In the genomic region with DNA sequence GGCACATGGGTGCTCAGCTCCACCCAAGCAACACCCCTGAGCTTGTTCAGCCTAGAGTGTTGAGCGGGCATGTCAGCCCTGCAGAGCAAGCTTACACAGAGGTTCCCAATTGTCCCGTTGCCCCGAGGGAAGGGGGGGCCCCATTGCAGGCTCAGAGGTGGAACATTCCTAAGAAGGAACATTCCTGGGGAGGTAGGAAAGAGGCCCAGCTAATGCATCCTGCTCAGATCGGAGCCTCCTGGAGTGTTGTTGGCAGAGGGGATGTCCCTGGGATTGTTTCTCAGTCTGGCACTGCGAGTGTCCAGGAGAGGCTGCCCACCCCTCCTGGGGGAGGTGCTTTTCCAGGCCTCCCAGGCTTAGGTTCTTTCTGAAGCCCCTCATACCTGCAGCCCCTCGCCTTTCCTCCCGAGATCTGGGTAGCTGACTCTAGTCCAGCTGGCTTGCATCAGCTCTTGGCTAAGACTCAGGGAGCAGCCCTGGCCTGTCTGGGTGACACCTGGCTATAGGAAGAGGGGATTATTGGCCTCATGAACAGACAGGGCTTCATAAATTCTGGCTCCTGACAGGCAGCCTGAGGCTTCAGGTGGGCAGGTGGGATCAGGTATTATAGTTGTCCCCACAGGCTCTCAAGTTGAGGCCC, we compare ENCODE assay signal across 17 mouse cellular contexts. TPM values are rescaled to one million over a fixed set of nuclear protein-coding genes. Genes with fewer than 3 reads are reported as not detected.
DNase-seq lines count a peak whose midpoint lies in the region; ATAC-seq and TF ChIP-seq lines count a peak whose summit lies in the region.
"Had no signal": no experiment of that assay in that cellular context is flagged by ENCODE, and none has a peak within 500 bp of the region (broad histone marks: within the 10 kb centered on the region; RNA-seq: fewer than 3 reads in every experiment).

No protein-coding gene starts in this region.

- POLR2A ChIA-PET in Patski (lab: Charles Lee), result no interaction called here

- DNase-seq in cerebellum, postnatal 4 days (ENCODE audit: low spot score in 2 of 2), result no peak
- DNase-seq in Patski (ENCODE audit: low read depth, low spot score), result no peak
- DNase-seq in cerebellum, postnatal 10 days, result peak; percentile 80 to 82
- peak; percentile 54 for DNase-seq in fat pad, adult 2 months (ENCODE audit: extremely low read depth, low read depth, low spot score)
- no peak for DNase-seq in ovary, postnatal 14 days (ENCODE audit: low spot score)
- DNase-seq: adrenal gland, postnatal 14 days; heart, adult 18-20 months; kidney, postnatal 10 days; lung, adult 18-20 months; lung, postnatal 4 days; retina, postnatal 1 day; thymus, postnatal 14 days had no signal

- in situ Hi-C loops in Patski (cut with MboI; ENCODE audit: low pct_unique_long_range_greater_than_20kb), result no loop called here

- TF ChIP-seq CTCF in Patski (IDR thresholded peaks at IDR 0.05), result no peak

- peaks cover 24% of the 10 kb centered on the region for H3K4me1 ChIP-seq in kidney, embryonic 15.5 days

- H3K4me2 ChIP-seq in kidney, embryonic 15.5 days, result no peak overlapping the region
- H3K4me2 ChIP-seq: forebrain, embryonic 13.5 days; midbrain, embryonic 11.5 days had no signal

- ATAC-seq in cerebellum, adult (ENCODE audit: insufficient number of reproducible peaks, low FRiP score, low TSS enrichment), result 0 out of 2 replicates have a peak, but pooled peaks have one; percentile 26
- peak; percentile 38 for ATAC-seq in Patski
- no peak for ATAC-seq in inflammation-experienced regulatory T-cells, adult 6 months
- ATAC-seq in kidney, embryonic 15.5 days (replicated peaks; ENCODE audit: low FRiP score), result no peak
- ATAC-seq: forebrain, embryonic 13.5 days had no signal

- H3K27ac ChIP-seq in kidney, embryonic 15.5 days, result no peak overlapping the region
- H3K27ac ChIP-seq: forebrain, embryonic 13.5 days had no signal

- no peaks in the 10 kb centered on the region for H3K36me3 ChIP-seq in kidney, embryonic 15.5 days

- WGBS in kidney, embryonic 15.5 days, result 60% methylated on average over 7 of the region's 7 CpGs

- no peak overlapping the region for H3K4me3 ChIP-seq in kidney, embryonic 15.5 days (replicated peaks)
- H3K4me3 ChIP-seq: forebrain, embryonic 13.5 days had no signal

- H3K9ac ChIP-seq in kidney, embryonic 15.5 days, result no peak overlapping the region
- H3K9ac ChIP-seq: forebrain, embryonic 13.5 days had no signal

- H3K9me3 ChIP-seq in kidney, embryonic 15.5 days (replicated peaks), result no peaks in the 10 kb centered on the region
- H3K9me3 ChIP-seq: forebrain, embryonic 13.5 days had no signal

- CTCF ChIA-PET in Patski (lab: Charles Lee), result interaction anchor here (0.8 kb wide), 1 partner anchor 64 kb away, joined by 3 read pairs; no protein-coding TSS in a partner anchor

- H3K27me3 ChIP-seq in Patski, result no peaks in the 10 kb centered on the region
- H3K27me3 ChIP-seq in kidney, embryonic 15.5 days, result no peaks in the 10 kb centered on the region
- H3K27me3 ChIP-seq: forebrain, embryonic 13.5 days had no signal

RNA-seq across cellular contexts. Expression of a gene that starts 47.3 kb away (rescaled TPM):
- polyA plus RNA-seq in Patski (2021), result 2.0 TPM
- not detected for polyA plus RNA-seq in inflammation-experienced regulatory T-cells, adult 6 months (2017; shearing (Covaris generic))
- polyA plus RNA-seq in kidney, embryonic 15.5 days (2015; fragmentation: Nextera tagmentation; extraction: Ambion mirVana), result 10.8 and 14.2 TPM in 2 replicates

RNA-seq across cellular contexts. Expression of a gene that starts 57.4 kb away (rescaled TPM):
- polyA plus RNA-seq in Patski (2021), result 55.4 TPM
- 10 to 100 TPM; 21.9 to 30.4 (median 25.3) TPM for polyA plus RNA-seq in inflammation-experienced regulatory T-cells, adult 6 months (2017; shearing (Covaris generic))
- polyA plus RNA-seq in kidney, embryonic 15.5 days (2015; fragmentation: Nextera tagmentation; extraction: Ambion mirVana), result 118 TPM in 2 replicates

Comparison
In these comparisons a context has a peak if more than half of its experiments do, and no peak if none do; other contexts are left out.
1. DNase-seq: peak in cerebellum, postnatal 10 days (2 of 2) and fat pad, adult 2 months (single experiment); none in cerebellum, postnatal 4 days (0 of 2), Patski (single experiment) and ovary, postnatal 14 days (single experiment).
2. ATAC-seq: peak in cerebellum, adult (single experiment) and Patski (single experiment); none in inflammation-experienced regulatory T-cells, adult 6 months (single experiment) and kidney, embryonic 15.5 days (single experiment).